ENCODE assay signal across 14 mouse cellular contexts in the genomic region with DNA sequence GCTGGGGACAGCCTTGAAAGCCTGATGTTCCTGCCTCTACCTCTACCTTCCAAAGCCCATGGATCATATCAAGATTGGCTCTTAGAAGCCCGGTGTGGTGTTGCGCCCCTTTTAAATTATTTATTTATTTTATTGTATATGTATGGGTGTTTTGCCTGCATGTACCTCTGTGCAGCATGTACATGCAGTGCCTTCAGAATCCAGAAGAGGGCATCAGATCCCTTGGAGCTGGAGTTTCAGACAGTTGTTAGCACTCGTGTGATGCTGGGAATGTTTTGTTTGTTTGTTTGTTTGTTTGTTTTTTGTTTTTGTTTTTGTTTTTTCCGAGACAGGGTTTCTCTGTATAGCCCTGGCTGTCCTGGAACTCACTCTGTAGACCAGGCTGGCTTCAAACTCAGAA. TPM values are rescaled to one million over a fixed set of nuclear protein-coding genes. Genes with fewer than 3 reads are reported as not detected.
DNase-seq lines count a peak whose midpoint lies in the region; ATAC-seq and TF ChIP-seq lines count a peak whose summit lies in the region.
"Had no signal": no experiment of that assay in that cellular context is flagged by ENCODE, and none has a peak within 500 bp of the region (broad histone marks: within the 10 kb centered on the region; RNA-seq: fewer than 3 reads in every experiment).

No protein-coding gene starts in this region.

- H3K9ac ChIP-seq in kidney, postnatal 0 days (ENCODE audit: low read depth, low read length), result no peak overlapping the region
- H3K9ac ChIP-seq: embryonic facial prominence, embryonic 15.5 days; liver, embryonic 15.5 days had no signal

- no peaks in the 10 kb centered on the region for H3K36me3 ChIP-seq in kidney, postnatal 0 days (ENCODE audit: insufficient read depth, low read length)
- H3K36me3 ChIP-seq: embryonic facial prominence, embryonic 15.5 days; liver, embryonic 15.5 days had no signal

- H3K4me3 ChIP-seq in kidney, postnatal 0 days (replicated peaks; ENCODE audit: low read depth, low read length), result no peak overlapping the region
- H3K4me3 ChIP-seq: embryonic facial prominence, embryonic 15.5 days; liver, embryonic 15.5 days had no signal

- H3K4me2 ChIP-seq in kidney, postnatal 0 days (ENCODE audit: low read length), result no peak overlapping the region
- H3K4me2 ChIP-seq: embryonic facial prominence, embryonic 15.5 days; liver, embryonic 15.5 days had no signal

- no peaks in the 10 kb centered on the region for H3K4me1 ChIP-seq in kidney, postnatal 0 days (replicated peaks; ENCODE audit: insufficient read depth, low read length)
- H3K4me1 ChIP-seq: embryonic facial prominence, embryonic 15.5 days; liver, embryonic 15.5 days had no signal

- peak; percentile 52; the same call in 1 of the 2 replicates for TF ChIP-seq CTCF in kidney, postnatal 0 days (IDR thresholded peaks at IDR 0.05; ENCODE audit: low read depth)

- 79% methylated on average over 4 of the region's 4 CpGs for WGBS in kidney, postnatal 0 days

- H3K27ac ChIP-seq in kidney, postnatal 0 days, result no peak overlapping the region
- H3K27ac ChIP-seq: embryonic facial prominence, embryonic 15.5 days; liver, embryonic 15.5 days had no signal

- no peaks in the 10 kb centered on the region for H3K27me3 ChIP-seq in kidney, postnatal 0 days (ENCODE audit: insufficient read depth, low read length)
- H3K27me3 ChIP-seq: embryonic facial prominence, embryonic 15.5 days; liver, embryonic 15.5 days had no signal

- DNase-seq in kidney, postnatal 0 days (ENCODE audit: low spot score), result no peak
- DNase-seq in kidney, adult 11 months, result no peak
- DNase-seq in B cell, adult 2 months, result peak; percentile 41 to 48
- peak; percentile 10 for DNase-seq in MEL-GATA-1-ER (ENCODE audit: extremely low read depth, low read depth)
- peak; percentile 26 for DNase-seq in lung, postnatal 14 days
- no peak for DNase-seq in adrenal gland, postnatal 25 days
- no peak for DNase-seq in urinary bladder, adult 2 months (ENCODE audit: low spot score)
- DNase-seq: cerebellum, adult 2 months; heart, postnatal 10 days; layer of hippocampus, adult 9-11 months had no signal

- no peaks in the 10 kb centered on the region for H3K9me3 ChIP-seq in kidney, postnatal 0 days (replicated peaks; ENCODE audit: low read length)
- H3K9me3 ChIP-seq: embryonic facial prominence, embryonic 15.5 days; liver, embryonic 15.5 days had no signal

- no peak for ATAC-seq in kidney, postnatal 0 days (replicated peaks; ENCODE audit: low FRiP score, low read depth)
- ATAC-seq in frontal cortex, adult (ENCODE audit: low TSS enrichment), result no peak
- ATAC-seq: intestine, embryonic 16.5 days had no signal

RNA-seq across cellular contexts. Expression of a gene that starts 18.5 kb away (rescaled TPM):
- 7.9 and 8.0 TPM in 2 replicates for polyA plus RNA-seq in kidney, postnatal 0 days (2015; fragmentation: Nextera tagmentation; extraction: Ambion mirVana)
- total RNA-seq in adrenal gland, postnatal 25 days (2021), result 2.2 and 3.6 TPM in 2 replicates
- 1.7 and 2.0 TPM in 2 replicates for polyA plus RNA-seq in urinary bladder, adult 2 months (2012; rRNA removed)

Comparison
In these comparisons a context has a peak if more than half of its experiments do, and no peak if none do; other contexts are left out.
1. DNase-seq: peak in B cell, adult 2 months (2 of 2), MEL-GATA-1-ER (single experiment) and lung, postnatal 14 days (single experiment); none in kidney, postnatal 0 days (single experiment), kidney, adult 11 months (single experiment), adrenal gland, postnatal 25 days (single experiment) and urinary bladder, adult 2 months (single experiment).